Mouse (Mus musculus): Measurements from ENCODE around the gene Spire2.

DNA sequence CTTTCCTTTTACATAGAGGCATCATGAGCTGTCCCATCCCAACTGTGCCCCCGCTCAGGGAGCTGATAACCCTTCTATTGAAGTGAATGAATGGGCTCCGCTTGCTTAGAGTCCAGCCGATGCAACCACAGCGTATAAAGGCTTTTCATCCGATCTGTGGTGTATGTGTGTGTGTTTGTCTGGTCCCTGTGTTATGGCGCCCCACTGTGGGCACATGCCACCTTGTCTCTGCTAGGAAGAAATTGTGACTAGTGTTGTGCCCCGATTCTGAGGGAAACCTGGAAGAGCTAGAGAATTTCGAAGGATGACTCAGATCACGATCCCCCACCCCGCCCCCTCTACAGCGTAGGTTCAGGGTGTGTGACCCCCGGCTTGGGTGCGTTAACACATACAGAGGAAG, 20.3 kb downstream of the Spire2 start:
- peak; percentile 23; the same call in 1 of the 2 replicates for TF ChIP-seq CTCF (conservative IDR thresholded peaks at IDR 0.05; ENCODE audit: low read length)
- TF ChIP-seq NANOG (IDR thresholded peaks at IDR 0.05; ENCODE audit: borderline replicate concordance, low read length), result no peak

Data from E14TG2a.4 (cell line).